Mouse (Mus musculus) kidney, postnatal 0 days (tissue): Measurements from ENCODE around the gene 4930507D05Rik. TPM values are rescaled to one million over a fixed set of nuclear protein-coding genes. Genes with fewer than 3 reads are reported as not detected.

Source experiments
- ATAC-seq: fragments of 200-750 bp; cut with Nextera tagmentation; replicated peaks from 2 replicates; pipeline ENCODE4 v1.8.0; 2017; ENCODE audit warnings: low read depth, moderate number of reproducible peaks, moderate TSS enrichment, moderate library complexity; ENCODE audit not compliant: low FRiP score
- DNase-seq: peaks from one replicate; pipeline ENCODE4 v3.0.0-alpha.2; 2016; ENCODE audit warnings: low spot score
- H3K27ac ChIP-seq: fragments of 300-500 bp; sonication (generic); 2 replicates; pipeline ENCODE4 v1.5.1; 2014; ENCODE audit warnings: mild to moderate bottlenecking
- H3K27me3 ChIP-seq: fragments of 300-500 bp; sonication (generic); 2 replicates; pipeline ENCODE4 v1.6.1; 2014; ENCODE audit warnings: low read length, mixed read lengths; ENCODE audit not compliant: insufficient read depth
- H3K36me3 ChIP-seq: fragments of 300-500 bp; sonication (generic); 2 replicates; pipeline ENCODE4 v1.6.1; 2014; ENCODE audit warnings: low read length, mixed read lengths; ENCODE audit not compliant: insufficient read depth
- H3K4me1 ChIP-seq: fragments of 300-500 bp; sonication (generic); replicated peaks from 2 replicates; pipeline ENCODE4 v1.6.1; 2014; ENCODE audit warnings: antibody characterized with exemption, low read length, mixed read lengths; ENCODE audit not compliant: insufficient read depth
- H3K4me2 ChIP-seq: fragments of 300-500 bp; sonication (generic); 2 replicates; pipeline ENCODE4 v1.6.1; 2014; ENCODE audit warnings: mild to moderate bottlenecking, low read length, moderate library complexity, mixed read lengths
- H3K4me3 ChIP-seq: fragments of 300-500 bp; sonication (generic); replicated peaks from 2 replicates; pipeline ENCODE4 v1.5.1; 2014; ENCODE audit warnings: low read depth, low read length
- H3K9ac ChIP-seq: fragments of 300-500 bp; sonication (generic); 2 replicates; pipeline ENCODE4 v1.6.1; 2014; ENCODE audit warnings: low read depth, low read length
- H3K9me3 ChIP-seq: fragments of 300-500 bp; sonication (generic); replicated peaks from 2 replicates; pipeline ENCODE4 v1.6.1; 2016; ENCODE audit warnings: low read length, inconsistent platforms, mixed read lengths
- CTCF ChIP-seq: IDR thresholded peaks from 2 replicates; pipeline ENCODE4 v1.5.1; 2016; ENCODE audit warnings: antibody characterized with exemption, low read depth, mild to moderate bottlenecking, moderate library complexity
- WGBS: fragments of 180-500 bp; shearing (Covaris S2); extraction: QIAGEN DNeasy Blood & Tissue Kit; methylation state at CpG from one replicate; pipeline ENCODE4 v1.1.7; 2014; 5-methylcytosine and 5-hydroxymethylcytosine counted together
- polyA plus RNA-seq: library from polyadenylated mRNA; unstranded; fragments of >200 nt; fragmentation: Nextera tagmentation; extraction: Ambion mirVana; gene quantifications from 2 replicates; pipeline ENCODE4 v1.2.1, GENCODE M21; 2015

Gene 4930507D05Rik
- polyA plus RNA-seq, 1 experiment from 2014 or later: 0.53 TPM

DNA sequence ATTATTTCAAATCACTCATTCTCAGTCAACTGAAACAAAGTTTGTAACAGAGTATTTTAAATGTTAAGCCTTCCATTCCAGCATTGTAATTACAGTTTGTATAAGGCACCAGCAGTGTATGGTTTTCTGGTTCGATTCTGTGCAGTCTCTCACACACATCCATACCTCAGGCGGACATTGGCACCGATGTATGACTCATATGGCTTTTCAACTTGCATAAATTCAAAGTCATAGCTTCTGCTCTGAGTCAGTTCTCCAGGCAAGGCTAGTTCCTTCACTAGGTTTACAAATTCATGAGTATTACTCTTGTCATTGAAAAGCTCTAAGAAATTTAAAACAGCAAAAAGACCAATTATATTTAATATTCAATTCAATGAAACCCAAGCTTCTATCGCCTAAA is 20.4 kb downstream of the 4930507D05Rik start:
- Histone ChIP-seq H3K4me1 (no peaks in the 10 kb centered on the region), H3K4me3 (no peak overlapping the region), H3K27ac (no peak overlapping the region), H3K9ac (no peak overlapping the region), H3K4me2 (no peak overlapping the region), H3K9me3 (no peaks in the 10 kb centered on the region), H3K36me3 (0 out of 2 replicates have a peak, but pooled peaks cover 5% of the 10 kb centered on the region), H3K27me3 (no peaks in the 10 kb centered on the region)
- no peak for ATAC-seq
- no peak for TF ChIP-seq CTCF
- DNase-seq: no peak
- WGBS: 95% methylated on average over 4 of the region's 4 CpGs

DNA sequence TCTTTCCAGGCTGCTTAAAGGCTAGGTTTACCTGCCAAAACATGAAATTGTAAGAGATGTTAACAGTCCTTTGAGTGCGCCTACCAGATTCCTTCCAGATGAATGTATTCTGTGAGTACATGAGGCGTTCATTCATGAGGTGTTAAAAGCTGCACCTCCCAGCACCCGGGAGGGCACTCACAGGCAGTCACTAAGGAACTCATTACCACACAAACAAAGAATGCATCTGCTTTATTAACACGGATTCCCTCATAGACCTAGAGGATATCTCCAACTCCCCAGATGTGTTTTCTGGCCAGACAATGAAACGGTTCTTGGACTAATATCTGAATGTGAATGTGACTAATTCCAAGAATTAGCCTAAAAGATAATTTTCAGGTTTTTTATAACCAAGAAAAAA is 21.8 kb downstream of the 4930507D05Rik start:
- TF ChIP-seq CTCF: no peak
- WGBS: 63% methylated on average over 5 of the region's 5 CpGs
- no peak for DNase-seq
- Histone ChIP-seq H3K9me3 (no peaks in the 10 kb centered on the region), H3K27ac (no peak overlapping the region), H3K4me3 (no peak overlapping the region), H3K36me3 (0 out of 2 replicates have a peak, but pooled peaks cover 5% of the 10 kb centered on the region), H3K27me3 (no peaks in the 10 kb centered on the region), H3K9ac (no peak overlapping the region), H3K4me1 (no peaks in the 10 kb centered on the region), H3K4me2 (no peak overlapping the region)
- no peak for ATAC-seq

DNA sequence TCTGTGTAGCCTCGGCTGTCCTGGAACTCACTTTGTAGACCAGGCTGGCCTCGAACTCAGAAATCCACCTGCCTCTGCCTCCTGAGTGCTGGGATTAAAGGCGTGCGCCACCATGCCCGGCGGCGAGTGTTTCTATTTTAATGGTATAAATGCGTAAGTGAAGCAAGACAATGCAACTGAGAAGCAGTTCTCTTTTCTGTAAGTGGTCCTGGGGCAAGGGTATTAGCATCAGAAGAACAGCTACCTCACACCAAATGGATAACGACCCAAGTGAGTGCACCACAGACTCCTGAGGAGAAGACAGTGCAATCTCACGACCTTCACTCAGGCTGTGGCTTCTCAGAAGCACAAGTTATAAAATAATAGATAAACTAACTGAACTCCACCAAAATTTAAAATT is 25.7 kb downstream of the 4930507D05Rik start:
- no peak overlapping the region for H3K4me3 ChIP-seq
- H3K9me3 ChIP-seq: no peaks in the 10 kb centered on the region
- WGBS: 89% methylated on average over 10 of the region's 10 CpGs
- H3K9ac ChIP-seq: no peak overlapping the region
- H3K36me3 ChIP-seq: 0 out of 2 replicates have a peak, but pooled peaks cover 3% of the 10 kb centered on the region
- TF ChIP-seq CTCF: no peak
- H3K4me1 ChIP-seq: no peaks in the 10 kb centered on the region
- no peak for DNase-seq
- H3K27ac ChIP-seq: no peak overlapping the region
- no peak overlapping the region for H3K4me2 ChIP-seq
- no peak for ATAC-seq
- H3K27me3 ChIP-seq: no peaks in the 10 kb centered on the region

- TF ChIP-seq CTCF: no peak
- Histone ChIP-seq H3K9me3 (no peaks in the 10 kb centered on the region), H3K4me3 (no peak overlapping the region), H3K27me3 (no peaks in the 10 kb centered on the region), H3K4me2 (no peak overlapping the region), H3K36me3 (0 out of 2 replicates have a peak, but pooled peaks cover 3% of the 10 kb centered on the region), H3K9ac (no peak overlapping the region), H3K4me1 (no peaks in the 10 kb centered on the region), H3K27ac (no peak overlapping the region)
- ATAC-seq (no peak), DNase-seq (no peak)
- WGBS: 85% methylated on average over 2 of the region's 2 CpGs
These were observed 27.7 kb downstream of the 4930507D05Rik start for GRCm38 (mm10) chr10:62476980-62477379.

GRCm38 (mm10) chr10:62481108-62481852 is 32.0 kb downstream of the 4930507D05Rik start:
- no peaks in the 10 kb centered on the region for H3K9me3 ChIP-seq
- 57% methylated on average over 7 of the region's 7 CpGs for WGBS
- H3K4me3 ChIP-seq: no peak overlapping the region
- H3K9ac ChIP-seq: no peak overlapping the region
- H3K36me3 ChIP-seq: 0 out of 2 replicates have a peak, but pooled peaks cover 3% of the 10 kb centered on the region
- H3K27ac ChIP-seq: no peak overlapping the region
- no peak overlapping the region for H3K4me2 ChIP-seq
- peak; percentile 11; the same call in 1 of the 2 replicates for TF ChIP-seq CTCF
- ATAC-seq: no peak
- H3K4me1 ChIP-seq: no peaks in the 10 kb centered on the region
- no peak for DNase-seq
- no peaks in the 10 kb centered on the region for H3K27me3 ChIP-seq

DNA sequence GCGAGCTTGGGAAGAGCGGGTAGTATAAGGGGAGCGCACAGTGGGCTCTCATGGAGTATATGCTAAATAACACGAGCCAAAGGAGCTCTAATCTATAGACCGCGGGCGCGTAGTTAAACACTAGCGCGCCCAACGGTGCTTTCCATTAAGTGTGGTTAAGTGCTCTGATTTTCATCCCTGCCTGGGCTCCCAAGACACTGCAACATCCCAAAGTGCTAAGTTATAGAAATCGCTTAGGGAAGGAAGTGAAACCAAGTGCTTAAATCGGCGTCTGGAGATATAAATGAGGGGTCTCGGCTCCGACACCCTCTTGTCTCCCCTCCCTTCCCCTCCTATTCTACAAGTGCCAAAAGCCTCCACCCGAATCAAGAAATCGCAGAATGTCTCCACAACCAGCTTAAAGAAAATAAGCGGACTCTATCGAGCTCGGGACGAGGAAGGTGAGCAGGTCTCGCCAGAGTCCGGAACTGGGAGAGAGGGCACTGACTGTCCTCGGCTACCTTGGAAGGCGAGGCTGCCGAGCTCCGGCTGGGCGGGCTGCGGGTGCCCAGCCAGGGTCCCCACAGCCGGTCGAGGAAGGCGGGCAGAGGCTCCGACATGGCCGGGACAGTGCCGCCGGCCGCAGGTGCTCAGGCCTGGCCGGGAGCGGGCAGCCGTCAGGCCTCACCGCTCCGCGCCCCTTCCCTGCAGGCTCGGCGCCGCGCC is 36.7 kb downstream of the 4930507D05Rik start:
- Histone ChIP-seq H3K27me3 (no peaks in the 10 kb centered on the region), H3K36me3 (no peaks in the 10 kb centered on the region), H3K4me3 (peak overlapping the region; percentile 94), H3K4me1 (no peaks in the 10 kb centered on the region), H3K4me2 (peak overlapping the region; percentile 86), H3K9me3 (no peaks in the 10 kb centered on the region), H3K27ac (peak overlapping the region; percentile 93), H3K9ac (peak overlapping the region; percentile 90)
- DNase-seq (peak; percentile 64), ATAC-seq (peak; percentile 85)
- TF ChIP-seq CTCF: no peak
- under 1% methylated on average over 41 of the region's 48 CpGs for WGBS
